In genomic region chr6:38347875-38348274, GRCm38 (mm10) we compare ENCODE assay signal across 15 mouse cellular contexts.
"Had no signal": no experiment of that assay in that cellular context is flagged by ENCODE, and none has a peak within 500 bp of the region (broad histone marks: within the 10 kb centered on the region; RNA-seq: fewer than 3 reads in every experiment).

No protein-coding gene starts in this region.

- DNase-seq: kidney, adult 8-10 months; kidney, postnatal 25 days; lung, adult 2 months; lung, postnatal 4 days; midbrain, embryonic 14.5 days; right cerebral cortex, adult 18-20 months; right cerebral cortex, postnatal 25 days; thymus, postnatal 4 days had no signal

- H3K36me3 ChIP-seq: limb, embryonic 10.5 days; midbrain, embryonic 10.5 days; neural tube, embryonic 13.5 days had no signal

- H3K4me3 ChIP-seq: left cerebral cortex, adult 2 months; limb, embryonic 10.5 days; midbrain, embryonic 10.5 days; neural tube, embryonic 13.5 days had no signal

- H3K4me2 ChIP-seq: neural tube, embryonic 13.5 days had no signal

- ATAC-seq: intestine, embryonic 16.5 days; lung, postnatal 0 days had no signal

- H3K4me1 ChIP-seq: limb, embryonic 10.5 days; midbrain, embryonic 10.5 days; neural tube, embryonic 13.5 days had no signal

- H3K27ac ChIP-seq: left cerebral cortex, adult 2 months; limb, embryonic 10.5 days; midbrain, embryonic 10.5 days; neural tube, embryonic 13.5 days; stomach, postnatal 0 days had no signal

- H3K9ac ChIP-seq: neural tube, embryonic 13.5 days had no signal

- H3K9me3 ChIP-seq: limb, embryonic 10.5 days; midbrain, embryonic 10.5 days; neural tube, embryonic 13.5 days had no signal
